Mouse (Mus musculus): ENCODE measurements around the gene Trhr2. TPM values are rescaled to one million over a fixed set of nuclear protein-coding genes. Genes with fewer than 3 reads are reported as not detected.
A peak's percentile ranks its signal among the peaks of the same experiment; 100 is the strongest.

The Trhr2 gene
- polyA plus RNA-seq, 1 experiment from 2014 or later, result not detected

GRCm38 (mm10) chr8:122357641-122358040 is 2.9 kb downstream of the Trhr2 start:
- Histone ChIP-seq H3K9ac (replicated peaks; ENCODE audit: low read depth) (no peak overlapping the region), H3K36me3 (ENCODE audit: insufficient read depth, low read length) (no peaks in the 10 kb centered on the region), H3K4me3 (ENCODE audit: low read depth, low read length) (no peak overlapping the region), H3K27me3 (replicated peaks; ENCODE audit: insufficient read depth, low read length) (no peaks in the 10 kb centered on the region), H3K4me2 (replicated peaks; ENCODE audit: low read depth, low read length) (no peak overlapping the region), H3K9me3 (ENCODE audit: low read length) (no peaks in the 10 kb centered on the region), H3K4me1 (ENCODE audit: insufficient read depth, low read depth, low read length) (no peaks in the 10 kb centered on the region), H3K27ac (ENCODE audit: low read length) (no peak overlapping the region)
- DNase-seq (ENCODE audit: low spot score) (no peak), ATAC-seq (no peak)
- TF ChIP-seq CTCF (IDR thresholded peaks at IDR 0.05) (no peak), EP300 (IDR thresholded peaks at IDR 0.05) (no peak)
- 65% methylated on average over 5 of the region's 5 CpGs for WGBS

- Histone ChIP-seq H3K4me3 (ENCODE audit: low read depth, low read length) (no peak overlapping the region), H3K9ac (replicated peaks; ENCODE audit: low read depth) (no peak overlapping the region), H3K27ac (ENCODE audit: low read length) (no peak overlapping the region), H3K27me3 (replicated peaks; ENCODE audit: insufficient read depth, low read length) (no peaks in the 10 kb centered on the region), H3K4me2 (replicated peaks; ENCODE audit: low read depth, low read length) (no peak overlapping the region), H3K4me1 (ENCODE audit: insufficient read depth, low read depth, low read length) (no peaks in the 10 kb centered on the region), H3K36me3 (ENCODE audit: insufficient read depth, low read length) (no peaks in the 10 kb centered on the region), H3K9me3 (ENCODE audit: low read length) (no peaks in the 10 kb centered on the region)
- DNase-seq (ENCODE audit: low spot score), result no peak
- TF ChIP-seq CTCF (IDR thresholded peaks at IDR 0.05) (no peak), EP300 (IDR thresholded peaks at IDR 0.05) (no peak)
- no peak for ATAC-seq
- 57% methylated on average over 11 of the region's 11 CpGs for WGBS
Measured at GRCm38 (mm10) chr8:122357202-122357601, 3.3 kb downstream of the Trhr2 start.

- Histone ChIP-seq H3K9me3 (ENCODE audit: low read length) (no peaks in the 10 kb centered on the region), H3K4me1 (ENCODE audit: insufficient read depth, low read depth, low read length) (no peaks in the 10 kb centered on the region), H3K9ac (replicated peaks; ENCODE audit: low read depth) (no peak overlapping the region), H3K4me3 (ENCODE audit: low read depth, low read length) (no peak overlapping the region), H3K36me3 (ENCODE audit: insufficient read depth, low read length) (no peaks in the 10 kb centered on the region), H3K27me3 (replicated peaks; ENCODE audit: insufficient read depth, low read length) (no peaks in the 10 kb centered on the region), H3K27ac (ENCODE audit: low read length) (no peak overlapping the region), H3K4me2 (replicated peaks; ENCODE audit: low read depth, low read length) (no peak overlapping the region)
- DNase-seq (ENCODE audit: low spot score) (no peak), ATAC-seq (peak; percentile 52)
- WGBS, result 55% methylated on average over 9 of the region's 9 CpGs
- no peak for TF ChIP-seq CTCF (IDR thresholded peaks at IDR 0.05)
- TF ChIP-seq EP300 (IDR thresholded peaks at IDR 0.05), result no peak
Measured at GRCm38 (mm10) chr8:122355642-122356606, 4.6 kb downstream of the Trhr2 start.

GRCm38 (mm10) chr8:122354157-122354556 is 6.4 kb downstream of the Trhr2 start:
- no peaks in the 10 kb centered on the region for H3K4me1 ChIP-seq (ENCODE audit: insufficient read depth, low read depth, low read length)
- H3K36me3 ChIP-seq (ENCODE audit: insufficient read depth, low read length), result no peaks in the 10 kb centered on the region
- no peaks in the 10 kb centered on the region for H3K9me3 ChIP-seq (ENCODE audit: low read length)
- H3K27ac ChIP-seq (ENCODE audit: low read length), result no peak overlapping the region
- peak; percentile 65 for ATAC-seq
- peak; percentile 28 for DNase-seq (ENCODE audit: low spot score)
- no peak for TF ChIP-seq CTCF (IDR thresholded peaks at IDR 0.05)
- TF ChIP-seq EP300 (IDR thresholded peaks at IDR 0.05), result peak; percentile 53; the same call in 1 of the 2 replicates
- 54% methylated on average over 8 of the region's 8 CpGs for WGBS
- H3K4me3 ChIP-seq (ENCODE audit: low read depth, low read length), result no peak overlapping the region
- H3K27me3 ChIP-seq (replicated peaks; ENCODE audit: insufficient read depth, low read length), result no peaks in the 10 kb centered on the region
- no peak overlapping the region for H3K4me2 ChIP-seq (replicated peaks; ENCODE audit: low read depth, low read length)
- H3K9ac ChIP-seq (replicated peaks; ENCODE audit: low read depth), result no peak overlapping the region

- H3K4me3 ChIP-seq (ENCODE audit: low read depth, low read length), result no peak overlapping the region
- no peak overlapping the region for H3K4me2 ChIP-seq (replicated peaks; ENCODE audit: low read depth, low read length)
- 44% methylated on average over 11 of the region's 11 CpGs for WGBS
- no peaks in the 10 kb centered on the region for H3K4me1 ChIP-seq (ENCODE audit: insufficient read depth, low read depth, low read length)
- no peaks in the 10 kb centered on the region for H3K36me3 ChIP-seq (ENCODE audit: insufficient read depth, low read length)
- H3K27ac ChIP-seq (ENCODE audit: low read length), result no peak overlapping the region
- DNase-seq (ENCODE audit: low spot score), result no peak
- H3K27me3 ChIP-seq (replicated peaks; ENCODE audit: insufficient read depth, low read length), result no peaks in the 10 kb centered on the region
- ATAC-seq, result no peak
- no peak overlapping the region for H3K9ac ChIP-seq (replicated peaks; ENCODE audit: low read depth)
- no peaks in the 10 kb centered on the region for H3K9me3 ChIP-seq (ENCODE audit: low read length)
- TF ChIP-seq EP300 (IDR thresholded peaks at IDR 0.05) (no peak), CTCF (IDR thresholded peaks at IDR 0.05) (no peak)
Measured at GRCm38 (mm10) chr8:122350309-122351089, 10.0 kb downstream of the Trhr2 start.

Data from lung, postnatal 0 days (tissue).